Mouse (Mus musculus) left cerebral cortex, postnatal 25 days (tissue): ENCODE measurements around the gene Olfr15. TPM values are rescaled to one million over a fixed set of nuclear protein-coding genes. Genes with fewer than 3 reads are reported as not detected.

Experiments
- DNase-seq, 2 experiments: peaks; one replicate each; pipeline ENCODE4 v3.0.0; 2022; ENCODE audit warnings: low spot score in 2 of 2, mixed read lengths in 1 of 2
- intact Hi-C: fragments of 180-260 bp; cut with DNase I; formaldehyde crosslinking; loops from one replicate; pipeline ENCODE4 v1.15.1; 2025
- total RNA-seq, 2 experiments: library from RNA; stranded (reverse); gene quantifications; 2 replicates each; pipeline ENCODE4 v1.2.3; 2021

The Olfr15 gene
- total RNA-seq, 2 experiments from 2014 or later: not detected

GRCm38 (mm10) chr16:3871815-3872214 is 41.1 kb downstream of the Olfr15 start:
- no peak for DNase-seq
- intact Hi-C loops: loop anchor here (1.0 kb wide), 1 partner anchor 12 kb away; the partner anchor contains the start of genes Gm20695 and Zfp597

DNA sequence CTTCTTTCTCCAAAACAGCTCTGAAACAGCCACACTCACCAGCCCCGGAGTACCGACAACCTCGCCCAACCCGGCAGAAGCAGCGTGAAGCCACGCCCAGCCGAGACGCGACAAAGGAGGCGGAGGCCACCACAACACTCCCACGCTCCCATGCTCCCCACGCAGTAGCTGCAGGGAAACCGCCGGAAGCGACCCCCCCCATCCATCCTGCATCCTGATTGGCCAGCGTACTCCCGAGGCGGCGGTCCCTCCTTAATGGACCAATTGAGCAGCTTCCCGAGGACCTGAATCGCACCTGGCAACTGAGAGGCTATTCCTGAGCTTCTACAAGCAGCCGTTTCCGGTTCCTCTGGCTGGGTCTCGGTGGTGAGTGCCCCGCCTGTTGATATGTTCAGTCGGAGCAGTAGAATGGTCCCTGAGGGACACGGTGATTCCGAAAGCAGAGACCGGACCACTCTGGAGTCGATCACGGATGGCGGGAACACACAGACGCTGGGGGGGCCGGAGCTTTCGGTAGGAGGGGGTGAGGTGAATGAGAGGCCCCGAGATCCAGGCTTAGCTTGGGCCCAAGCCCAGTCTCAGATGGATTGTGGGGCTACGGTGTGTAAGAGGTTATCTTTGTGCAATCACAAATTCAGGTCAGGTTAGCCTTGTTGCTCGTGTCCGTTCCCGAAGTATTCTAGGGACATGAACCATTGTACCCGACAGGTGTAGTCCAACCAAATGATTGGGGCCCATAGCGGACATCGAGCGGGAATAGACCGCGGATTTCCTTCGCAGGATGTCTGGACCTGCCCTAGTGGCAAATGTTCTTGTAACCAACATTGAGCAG is 41.8 kb downstream of the Olfr15 start, which contains the start of gene Naa60:
Gene Naa60, plus strand, starts transcription at position 160 of the 832 bp plus-strand sequence.
- peak; percentile 84 to 90 for DNase-seq
- intact Hi-C loops: loop anchor here (1.0 kb wide), 1 partner anchor 12 kb away; the partner anchor contains the start of genes Gm20695 and Zfp597

- intact Hi-C loops: no loop called here
- DNase-seq: no peak
Measured at GRCm38 (mm10) chr16:3876346-3876745, 45.7 kb downstream of the Olfr15 start.

GRCm38 (mm10) chr16:3884201-3885064 is 53.8 kb downstream of the Olfr15 start, which contains the start of the genes Zfp597 and Gm20695:
Gene Zfp597, minus strand, starts transcription at chr16:3884561.
Gene Gm20695, plus strand, starts transcription at chr16:3884648.
- DNase-seq: peak; percentile 95 to 96
- intact Hi-C loops: loop anchor here (1.0 to 10.0 kb wide), 3 partner anchors 12 to 140 kb away; partner anchors contain the start of genes 1700037C18Rik, Cluap1, Naa60 and Zfp263

- intact Hi-C loops: loop anchor here (2.0 to 10.0 kb wide), 2 partner anchors 24 to 140 kb away; partner anchors contain the start of genes 1700037C18Rik, Cluap1 and Zfp263
- peak in 1 of 2 experiments; percentile 22 for DNase-seq
Measured at GRCm38 (mm10) chr16:3885065-3885670, 54.5 kb downstream of the Olfr15 start.

DNA sequence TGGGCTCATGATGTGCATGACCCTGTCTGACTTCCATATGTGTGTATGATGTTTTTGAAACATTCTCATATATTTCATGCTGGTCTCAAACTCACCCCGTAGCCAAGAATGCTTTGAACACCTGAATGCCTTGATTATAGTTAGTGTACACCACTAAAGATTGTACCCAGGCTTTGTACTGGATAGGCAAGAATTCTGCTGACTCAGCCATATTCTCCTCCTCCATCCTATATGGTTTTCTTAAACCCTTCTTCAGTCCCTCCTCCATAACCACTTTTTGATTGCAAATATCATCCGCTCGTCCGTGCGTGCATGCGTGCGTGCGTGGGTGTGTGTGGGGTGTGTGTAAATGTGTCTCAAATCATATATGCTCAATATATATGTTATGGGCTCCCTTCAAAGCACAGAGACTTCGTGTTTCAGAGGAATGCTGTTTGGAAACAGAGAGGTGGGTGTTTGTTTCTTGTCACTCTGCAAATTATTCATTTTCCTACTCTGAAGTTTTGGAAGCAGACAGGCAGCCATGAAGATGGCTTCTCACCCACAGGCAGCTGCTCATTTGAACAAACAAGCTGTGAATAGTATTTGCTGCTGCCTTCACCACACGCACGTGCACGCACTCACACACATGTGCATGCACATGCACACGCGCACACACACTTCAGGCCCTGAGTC is 61.1 kb downstream of the Olfr15 start:
- intact Hi-C loops: no loop called here
- DNase-seq: peak in 1 of 2 experiments; percentile 54

DNA sequence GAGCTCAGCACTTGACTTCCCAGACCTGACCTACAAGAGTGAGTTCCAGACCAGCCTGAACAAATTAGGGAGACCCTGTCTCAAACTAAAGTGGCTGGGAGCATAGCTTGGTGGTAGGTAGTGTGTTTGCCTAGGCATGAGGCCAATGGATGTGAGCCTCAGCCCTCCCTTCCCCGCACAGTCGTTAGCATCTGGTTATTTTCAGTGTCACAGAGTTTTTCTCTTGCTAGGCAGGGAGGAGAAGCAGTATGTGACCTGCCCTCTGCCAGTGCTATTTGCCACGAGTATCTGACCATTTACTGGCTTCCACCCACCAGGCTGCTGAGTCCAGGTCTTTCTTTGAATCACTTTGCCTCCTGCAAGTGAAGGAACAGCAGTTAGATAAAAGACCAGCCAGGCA is 63.1 kb downstream of the Olfr15 start:
- intact Hi-C loops: no loop called here
- DNase-seq: no peak

Other genes with a start within 250 kb of the Olfr15 start
- not detected for gene Olfr161, start 239.8 kb upstream of the Olfr15 start, total RNA-seq
- gene Mefv, start 112.8 kb upstream of the Olfr15 start, total RNA-seq: not detected
- gene Zfp263, start 86.8 kb upstream of the Olfr15 start, total RNA-seq: 10 to 100 TPM; 14.8 to 19.4 TPM
- 1 to 10 TPM; 4.7 to 5.0 TPM for gene Zfp174, start 16.4 kb downstream of the Olfr15 start, total RNA-seq
- gene Naa60, start 41.5 kb downstream of the Olfr15 start, total RNA-seq: 100 to 1,000 TPM; 126 to 140 TPM
- gene Zfp597, start 53.7 kb downstream of the Olfr15 start, total RNA-seq: 10 to 100 TPM; 23.8 to 24.5 TPM
- gene Gm20695, start 53.8 kb downstream of the Olfr15 start, total RNA-seq: under 1 TPM in 1 of 2 experiments, not detected in 1; 0.41 TPM
- 10 to 100 TPM in 1 of 2 experiments, 1 to 10 TPM in 1; 4.9 to 11.0 TPM for gene 1700037C18Rik, start 77.8 kb downstream of the Olfr15 start, total RNA-seq
- gene Cluap1, start 77.9 kb downstream of the Olfr15 start, total RNA-seq: 10 to 100 TPM; 27.0 to 29.9 TPM
- 1 to 10 TPM; 1.8 to 2.2 TPM for gene Nlrc3, start 145.8 kb downstream of the Olfr15 start, total RNA-seq
- 10 to 100 TPM; 49.7 to 56.8 TPM for gene Slx4, start 172.9 kb downstream of the Olfr15 start, total RNA-seq
- not detected for gene Dnase1, start 206.1 kb downstream of the Olfr15 start, total RNA-seq
- gene Trap1, start 246.9 kb downstream of the Olfr15 start, total RNA-seq: 10 to 100 TPM; 66.0 to 68.7 TPM